Mouse (Mus musculus): ENCODE data around the gene Gm20855.
"Not testable (repeated sequence)": the region's sequence is repeated elsewhere in the genome, so short reads cannot be mapped to it uniquely, and the experiment has no call there.

Gm20855 gene

GRCm38 (mm10) chrY:35131733-35132132 lies at the start of gene Gm20855:
TSS of gene Gm20855 (minus strand) at chrY:35131833.
- DNase-seq: not testable (repeated sequence)
